ENCODE assay signal across 28 mouse cellular contexts in the genomic region with DNA sequence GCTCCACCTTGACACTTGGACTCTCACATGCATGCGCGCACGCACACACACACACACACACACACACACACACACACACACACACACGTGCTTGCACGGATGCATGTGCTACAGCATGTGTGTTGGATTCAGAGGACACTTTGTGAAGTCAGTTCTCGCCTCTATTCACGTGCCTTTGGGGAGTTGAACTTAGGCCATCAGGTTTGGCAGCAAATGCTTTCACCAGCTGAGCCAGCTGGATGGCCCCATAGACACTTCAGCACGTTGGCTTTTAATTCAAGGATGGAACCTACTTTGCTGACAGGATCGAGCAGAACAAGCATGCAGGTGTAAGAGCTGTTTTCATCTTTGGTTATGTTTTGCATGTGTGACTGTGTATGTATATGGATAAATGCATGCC. TPM values are rescaled to one million over a fixed set of nuclear protein-coding genes. Genes with fewer than 3 reads are reported as not detected.
A peak's percentile ranks its signal among the peaks of the same experiment; 100 is the strongest.
DNase-seq lines count a peak whose midpoint lies in the region; ATAC-seq lines count a peak whose summit lies in the region.
"Had no signal": no experiment of that assay in that cellular context is flagged by ENCODE, and none has a peak within 500 bp of the region (broad histone marks: within the 10 kb centered on the region; RNA-seq: fewer than 3 reads in every experiment).

No protein-coding gene starts in this region.

- no peak for ATAC-seq in midbrain, embryonic 11.5 days (ENCODE audit: low FRiP score)
- ATAC-seq in midbrain, embryonic 13.5 days: no peak
- ATAC-seq: CD4-positive, CD25-positive, alpha-beta regulatory T cell, adult 4 months; forebrain, embryonic 14.5 days; forebrain, postnatal 0 days; hindbrain, embryonic 16.5 days; intestine, embryonic 15.5 days had no signal

- H3K4me2 ChIP-seq in midbrain, embryonic 11.5 days: no peak overlapping the region
- no peak overlapping the region for H3K4me2 ChIP-seq in midbrain, embryonic 13.5 days (replicated peaks)
- H3K4me2 ChIP-seq: embryonic facial prominence, embryonic 12.5 days; embryonic facial prominence, embryonic 15.5 days; heart, embryonic 13.5 days; hindbrain, embryonic 13.5 days; intestine, embryonic 15.5 days had no signal

- H3K9ac ChIP-seq in midbrain, embryonic 11.5 days (ENCODE audit: low read length): no peak overlapping the region
- H3K9ac ChIP-seq in midbrain, embryonic 13.5 days (replicated peaks): no peak overlapping the region
- H3K9ac ChIP-seq: embryonic facial prominence, embryonic 12.5 days; embryonic facial prominence, embryonic 15.5 days; forebrain, postnatal 0 days; heart, embryonic 13.5 days; hindbrain, embryonic 13.5 days; intestine, embryonic 15.5 days had no signal

- 87% methylated on average over 9 of the region's 9 CpGs for WGBS in midbrain, embryonic 11.5 days
- 86% methylated on average over 9 of the region's 9 CpGs for WGBS in midbrain, embryonic 13.5 days

- no peaks in the 10 kb centered on the region for H3K4me1 ChIP-seq in midbrain, embryonic 11.5 days (ENCODE audit: control insufficient read depth, insufficient read depth, low read length)
- H3K4me1 ChIP-seq in midbrain, embryonic 13.5 days (replicated peaks): no peaks in the 10 kb centered on the region
- H3K4me1 ChIP-seq: embryonic facial prominence, embryonic 12.5 days; hindbrain, embryonic 13.5 days; intestine, embryonic 15.5 days had no signal

- intact Hi-C loops in heart, postnatal 25 days (cut with DNase I): no loop called here

- H3K27me3 ChIP-seq in midbrain, embryonic 11.5 days (ENCODE audit: control insufficient read depth, insufficient read depth, low read length): no peaks in the 10 kb centered on the region
- H3K27me3 ChIP-seq in midbrain, embryonic 13.5 days: 0 out of 2 replicates have a peak, but pooled peaks cover 3% of the 10 kb centered on the region
- H3K27me3 ChIP-seq: embryonic facial prominence, embryonic 12.5 days; embryonic facial prominence, embryonic 15.5 days; heart, embryonic 13.5 days; hindbrain, embryonic 13.5 days; intestine, embryonic 15.5 days had no signal

- H3K36me3 ChIP-seq in midbrain, embryonic 11.5 days (ENCODE audit: control insufficient read depth, insufficient read depth, low read length): no peaks in the 10 kb centered on the region
- no peaks in the 10 kb centered on the region for H3K36me3 ChIP-seq in midbrain, embryonic 13.5 days
- H3K36me3 ChIP-seq: embryonic facial prominence, embryonic 12.5 days; embryonic facial prominence, embryonic 15.5 days; heart, embryonic 13.5 days; hindbrain, embryonic 10.5 days; hindbrain, embryonic 13.5 days; intestine, embryonic 15.5 days had no signal

- no peak overlapping the region for H3K27ac ChIP-seq in midbrain, embryonic 11.5 days (ENCODE audit: low read depth, low read length)
- H3K27ac ChIP-seq in midbrain, embryonic 13.5 days: no peak overlapping the region
- H3K27ac ChIP-seq: embryonic facial prominence, embryonic 12.5 days; embryonic facial prominence, embryonic 15.5 days; gastrocnemius, adult 2 months; heart, adult 2 months; heart, embryonic 13.5 days; hindbrain, embryonic 10.5 days; hindbrain, embryonic 13.5 days; intestine, embryonic 15.5 days had no signal

- H3K9me3 ChIP-seq in midbrain, embryonic 11.5 days (ENCODE audit: control insufficient read depth, low read length): no peaks in the 10 kb centered on the region
- H3K9me3 ChIP-seq in midbrain, embryonic 13.5 days: no peaks in the 10 kb centered on the region
- H3K9me3 ChIP-seq: embryonic facial prominence, embryonic 12.5 days; embryonic facial prominence, embryonic 15.5 days; heart, embryonic 13.5 days; hindbrain, embryonic 10.5 days; hindbrain, embryonic 13.5 days; intestine, embryonic 15.5 days had no signal

- H3K4me3 ChIP-seq in midbrain, embryonic 11.5 days (ENCODE audit: low read depth, low read length): no peak overlapping the region
- no peak overlapping the region for H3K4me3 ChIP-seq in midbrain, embryonic 13.5 days (replicated peaks)
- H3K4me3 ChIP-seq: embryonic facial prominence, embryonic 12.5 days; embryonic facial prominence, embryonic 15.5 days; gastrocnemius, adult 2 months; heart, adult 2 months; heart, embryonic 13.5 days; hindbrain, embryonic 10.5 days; hindbrain, embryonic 13.5 days; intestine, embryonic 15.5 days had no signal

- DNase-seq in cerebellum, postnatal 10 days: peak; percentile 53 to 62
- no peak for DNase-seq in cerebellum, adult 8-10 months
- DNase-seq in heart, adult 8-10 months (ENCODE audit: low spot score): peak; percentile 21
- no peak for DNase-seq in heart, postnatal 25 days (ENCODE audit: low spot score)
- DNase-seq in midbrain, embryonic 11.5 days (ENCODE audit: low spot score, missing footprints): peak; percentile 45
- DNase-seq: adrenal gland, postnatal 36 days; cerebellum, adult 18-20 months; cerebellum, adult 9-11 months; forebrain, postnatal 0 days; gastrocnemius, adult 2 months; gastrocnemius, postnatal 25 days; kidney, adult 11 months; kidney, adult 8-10 months had no signal

RNA-seq across cellular contexts. Expression of gene Tmem53, which starts 29.9 kb away (rescaled TPM):
- total RNA-seq in heart, adult 8-10 months (2022): 10 to 100 TPM; 22.3 to 37.6 (median 30.1) TPM
- total RNA-seq in heart, postnatal 25 days (2021): 10 to 100 TPM; 23.8 to 30.3 TPM
- polyA plus RNA-seq in midbrain, embryonic 11.5 days (2014; fragmentation: Nextera tagmentation; extraction: Ambion mirVana): 7.5 and 8.4 TPM in 2 replicates
- 10.2 and 10.4 TPM in 2 replicates for polyA plus RNA-seq in midbrain, embryonic 13.5 days (2015; fragmentation: Nextera tagmentation; extraction: Ambion mirVana)
- total RNA-seq: common myeloid progenitor, adult 5-6 weeks had no signal

RNA-seq across cellular contexts. Expression of gene Armh1, which starts 30.1 kb away (rescaled TPM):
- under 1 TPM in 2 of 4 experiments, not detected in 2; 0.22 to 0.35 TPM for total RNA-seq in heart, adult 8-10 months (2022)
- not detected for total RNA-seq in heart, postnatal 25 days (2021)
- polyA plus RNA-seq in midbrain, embryonic 11.5 days (2014; fragmentation: Nextera tagmentation; extraction: Ambion mirVana): 0.34 and 0.40 TPM in 2 replicates
- 0.31 and 0.83 TPM in 2 replicates for polyA plus RNA-seq in midbrain, embryonic 13.5 days (2015; fragmentation: Nextera tagmentation; extraction: Ambion mirVana)
- total RNA-seq: common myeloid progenitor, adult 5-6 weeks; gastrocnemius, adult 2 months; gastrocnemius, postnatal 25 days; heart, adult 2 months; heart, postnatal 36 days; MEL had no signal
- polyA plus RNA-seq: C2C12; CD4-positive, CD25-positive, alpha-beta regulatory T cell, adult 4 months had no signal

RNA-seq across cellular contexts. Expression of gene Kif2c, which starts 39.4 kb away (rescaled TPM):
- total RNA-seq in heart, adult 8-10 months (2022): under 1 TPM in 2 of 4 experiments, not detected in 2; 0.32 to 0.53 TPM
- under 1 TPM; 0.31 to 0.34 TPM for total RNA-seq in heart, postnatal 25 days (2021)
- 103 and 104 TPM in 2 replicates for polyA plus RNA-seq in midbrain, embryonic 11.5 days (2014; fragmentation: Nextera tagmentation; extraction: Ambion mirVana)
- 29.1 and 29.2 TPM in 2 replicates for polyA plus RNA-seq in midbrain, embryonic 13.5 days (2015; fragmentation: Nextera tagmentation; extraction: Ambion mirVana)
- total RNA-seq: gastrocnemius, adult 2 months had no signal

Comparison
In these comparisons a context has a peak if more than half of its experiments do, and no peak if none do; other contexts are left out.
1. DNase-seq: peak in cerebellum, postnatal 10 days (2 of 2), heart, adult 8-10 months (single experiment) and midbrain, embryonic 11.5 days (single experiment); none in cerebellum, adult 8-10 months (single experiment) and heart, postnatal 25 days (single experiment).